Mouse (Mus musculus): ENCODE data around the gene Apoo. TPM values are rescaled to one million over a fixed set of nuclear protein-coding genes. Genes with fewer than 3 reads are reported as not detected.

Gene Apoo
- 0.88 and 1.0 TPM in 2 replicates for polyA plus RNA-seq (2012)

- TF ChIP-seq GATA1 (IDR thresholded peaks at IDR 0.05; ENCODE audit: low read length) = no peak
Observed at GRCm38 (mm10) chrX:94366670-94367241, at the start of gene Apoo, which contains the start of gene Fam90a1b. TSS of gene Apoo (plus strand) at chrX:94367117. TSS of gene Fam90a1b (minus strand) at chrX:94366777.

- TF ChIP-seq GATA1 (IDR thresholded peaks at IDR 0.05; ENCODE audit: low read length) = no peak
Observed at GRCm38 (mm10) chrX:94321036-94321902, 45.6 kb upstream of the Apoo start.

- TF ChIP-seq GATA1 (IDR thresholded peaks at IDR 0.05; ENCODE audit: low read length) = no peak
Observed at GRCm38 (mm10) chrX:94365381-94365925, 1.5 kb upstream of the Apoo start.

GRCm38 (mm10) chrX:94366029-94366428 is 888 bp upstream of the Apoo start:
- no peak for TF ChIP-seq GATA1 (IDR thresholded peaks at IDR 0.05; ENCODE audit: low read length)

- TF ChIP-seq GATA1 (IDR thresholded peaks at IDR 0.05; ENCODE audit: low read length) = no peak
Observed at GRCm38 (mm10) chrX:94367248-94367647, 331 bp downstream of the Apoo start.

- TF ChIP-seq GATA1 (IDR thresholded peaks at IDR 0.05; ENCODE audit: low read length) = no peak
Observed at GRCm38 (mm10) chrX:94378734-94379133, 11.8 kb downstream of the Apoo start.

GRCm38 (mm10) chrX:94408975-94409374 is 42.1 kb downstream of the Apoo start:
- no peak for TF ChIP-seq GATA1 (IDR thresholded peaks at IDR 0.05; ENCODE audit: low read length)

- TF ChIP-seq GATA1 (IDR thresholded peaks at IDR 0.05; ENCODE audit: low read length) = no peak
Observed at GRCm38 (mm10) chrX:94420210-94420609, 53.3 kb downstream of the Apoo start.

- no peak for TF ChIP-seq GATA1 (IDR thresholded peaks at IDR 0.05; ENCODE audit: low read length)
Observed at GRCm38 (mm10) chrX:94431548-94432375, 64.8 kb downstream of the Apoo start.

- no peak for TF ChIP-seq GATA1 (IDR thresholded peaks at IDR 0.05; ENCODE audit: low read length)
Observed at GRCm38 (mm10) chrX:94459346-94459745, 92.4 kb downstream of the Apoo start.

Other genes with a start within 250 kb of the Apoo start
- 2.1 and 2.6 TPM in 2 replicates for gene Zfx, start 243.4 kb upstream of the Apoo start, polyA plus RNA-seq (2012)
- gene Eif2s3x, start 154.3 kb upstream of the Apoo start, polyA plus RNA-seq (2012) = 17.2 and 22.7 TPM in 2 replicates
- 45.7 and 62.7 TPM in 2 replicates for gene Klhl15, start 132.5 kb upstream of the Apoo start, polyA plus RNA-seq (2012)
- not detected in 2 replicates for gene Fam90a1b, start 340 bp upstream of the Apoo start, polyA plus RNA-seq (2012)
- 24.3 and 27.5 TPM in 2 replicates for gene Maged1, start 175.0 kb downstream of the Apoo start, polyA plus RNA-seq (2012)